Mouse (Mus musculus): ENCODE measurements around the gene Gm10130.
"Not testable (repeated sequence)": the region's sequence is repeated elsewhere in the genome, so short reads cannot be mapped to it uniquely, and the experiment has no call there.

The Gm10130 gene

GRCm38 (mm10) chr2:150323402-150323801 lies at the start of gene Gm10130:
Gene Gm10130, plus strand, starts transcription at chr2:150323702.
- no peak for DNase-seq (ENCODE audit: low spot score in 2 of 2)

- DNase-seq (ENCODE audit: low spot score in 2 of 2), result no peak
Observed at GRCm38 (mm10) chr2:150293669-150294068, 29.8 kb upstream of the Gm10130 start.

DNA sequence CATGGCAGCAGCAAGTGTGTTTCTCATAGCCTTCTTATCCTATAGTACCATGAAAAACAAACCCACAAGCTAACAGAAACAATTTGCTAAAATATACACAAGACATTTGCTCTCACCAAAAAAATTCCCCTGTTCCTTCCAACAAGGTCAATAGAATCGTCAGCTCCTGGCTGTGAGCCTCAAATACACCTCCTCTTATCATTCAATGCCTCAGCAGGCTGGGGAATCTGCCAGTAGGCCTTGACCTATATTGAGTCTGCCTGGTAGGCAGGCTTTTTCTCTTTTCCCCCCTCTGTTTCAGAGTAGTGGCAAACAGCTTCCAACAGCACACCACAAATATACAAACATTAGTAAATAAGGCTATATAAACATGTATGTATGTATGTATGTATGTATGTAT lies 24.4 kb upstream of the Gm10130 start:
- DNase-seq (ENCODE audit: low spot score in 2 of 2), result no peak

GRCm38 (mm10) chr2:150307183-150307773 lies 16.2 kb upstream of the Gm10130 start:
- peak; percentile 20 to 23 for DNase-seq (ENCODE audit: low spot score in 2 of 2)

- peak; percentile 68 to 69 for DNase-seq (ENCODE audit: low spot score in 2 of 2)
Observed at GRCm38 (mm10) chr2:150310952-150311884, 12.3 kb upstream of the Gm10130 start.

GRCm38 (mm10) chr2:150316140-150316539 lies 7.4 kb upstream of the Gm10130 start:
- no peak for DNase-seq (ENCODE audit: low spot score in 2 of 2)

- no peak for DNase-seq (ENCODE audit: low spot score in 2 of 2)
Observed at GRCm38 (mm10) chr2:150318973-150319372, 4.5 kb upstream of the Gm10130 start.

DNA sequence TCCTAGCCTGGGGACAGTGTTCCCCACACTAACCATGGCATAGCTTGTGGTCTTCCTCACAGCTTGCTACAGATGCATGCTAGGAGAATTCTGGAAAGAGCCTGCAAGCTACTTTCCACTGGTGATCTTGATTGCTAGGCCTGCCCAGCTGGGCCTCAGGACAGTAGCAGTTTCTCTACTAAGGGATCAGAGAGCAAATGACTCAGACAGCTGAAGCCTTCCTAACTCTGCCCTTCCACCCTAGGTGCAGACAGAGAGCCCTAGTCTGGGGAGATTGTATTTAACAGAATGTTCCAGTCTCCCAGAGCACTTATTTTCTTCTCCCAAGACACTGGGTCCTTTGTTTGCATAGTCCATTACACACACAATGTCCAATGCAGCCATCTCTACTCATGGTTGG lies 33.6 kb downstream of the Gm10130 start:
- DNase-seq (ENCODE audit: low spot score in 2 of 2), result not testable (repeated sequence)

DNA sequence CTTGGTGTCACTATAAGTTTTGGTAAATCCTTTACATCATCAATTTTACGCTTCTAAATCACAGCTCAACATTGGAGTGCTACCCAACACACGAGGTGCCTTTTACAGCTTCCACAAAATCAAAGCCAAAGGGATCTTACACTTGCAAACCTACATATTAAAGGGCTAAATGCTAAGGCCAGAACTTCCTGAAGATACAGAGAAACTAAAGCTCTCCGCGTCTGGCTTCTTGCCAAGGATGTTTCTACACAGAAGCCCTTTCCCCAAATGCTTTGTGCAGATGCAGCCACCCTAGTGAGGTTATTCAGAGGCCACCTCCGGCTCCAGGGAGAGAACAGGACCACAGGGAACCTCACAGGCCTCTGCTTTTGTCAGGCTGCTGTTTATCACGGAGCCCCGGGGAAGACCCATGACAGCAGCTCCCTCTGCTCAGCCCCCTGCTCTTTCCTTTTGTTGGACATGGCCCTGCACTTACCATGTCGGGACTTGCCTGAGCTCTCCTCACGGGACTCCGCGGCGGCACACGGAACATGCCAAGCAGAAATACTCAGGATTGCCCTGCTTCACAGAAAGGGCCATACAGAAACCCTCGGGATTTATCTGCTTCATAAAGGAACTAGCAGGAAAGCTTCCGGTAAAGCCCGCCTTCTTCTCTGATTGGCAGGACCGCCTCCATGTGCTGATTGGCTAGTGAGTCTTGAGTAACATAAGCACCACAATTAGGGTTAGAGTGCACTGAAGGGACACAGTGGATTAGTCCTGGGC lies 38.8 kb downstream of the Gm10130 start, which contains the start of gene 3300002I08Rik:
3300002I08Rik (minus strand) TSS at position 653 of the 765 bp plus-strand sequence.
- DNase-seq (ENCODE audit: low spot score in 2 of 2), result peak; percentile 40 to 51

GRCm38 (mm10) chr2:150362878-150363229 lies 39.4 kb downstream of the Gm10130 start:
- DNase-seq (ENCODE audit: low spot score in 2 of 2), result no peak

GRCm38 (mm10) chr2:150385553-150386106 lies 62.1 kb downstream of the Gm10130 start:
- not testable (repeated sequence) for DNase-seq (ENCODE audit: low spot score in 2 of 2)

DNA sequence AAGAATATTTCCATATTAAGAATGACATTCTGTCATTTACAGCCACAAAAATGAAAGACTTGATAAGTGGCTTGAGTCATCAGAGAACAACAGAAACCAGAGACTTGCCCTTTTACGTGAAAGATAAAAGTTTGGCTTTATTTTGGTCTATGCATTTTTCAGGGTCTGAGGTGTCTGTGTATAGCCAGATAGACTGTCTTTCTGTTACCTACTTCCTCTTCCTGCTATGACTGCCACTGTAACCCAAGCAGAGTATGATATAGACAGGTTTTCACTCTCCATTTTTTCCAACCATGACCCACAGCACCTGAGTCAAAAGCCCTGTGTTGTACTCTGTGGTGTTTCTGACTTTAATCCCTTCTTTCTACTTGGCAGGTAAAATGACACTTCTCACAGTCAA lies 66.7 kb downstream of the Gm10130 start:
- DNase-seq (ENCODE audit: low spot score in 2 of 2), result no peak

DNA sequence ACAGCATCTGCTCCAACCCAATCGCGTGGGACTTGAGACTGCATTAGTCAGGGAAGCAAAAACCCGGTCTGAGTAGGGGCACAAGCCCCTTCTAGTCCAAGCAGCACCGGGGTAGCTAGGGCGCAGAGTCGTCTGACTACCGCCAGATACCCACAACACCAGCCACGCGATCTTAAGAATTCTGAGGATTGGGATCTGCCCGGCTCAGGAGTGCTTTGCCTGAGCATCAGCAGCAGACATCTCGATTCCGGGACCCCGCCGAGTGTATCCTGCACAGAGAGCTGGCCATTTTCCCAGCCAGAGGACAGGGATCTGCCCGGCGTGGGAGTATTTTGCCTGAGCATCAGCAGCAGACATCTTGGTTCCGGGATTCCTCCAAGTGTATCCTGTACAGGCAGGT lies 88.6 kb downstream of the Gm10130 start:
- not testable (repeated sequence) for DNase-seq (ENCODE audit: low spot score in 2 of 2)
